11 mouse cellular contexts compared by ENCODE assay signal in genomic region chr10:79920056-79920890, GRCm38 (mm10). TPM values are rescaled to one million over a fixed set of nuclear protein-coding genes. Genes with fewer than 3 reads are reported as not detected.
DNase-seq lines count a peak whose midpoint lies in the region; ATAC-seq lines count a peak whose summit lies in the region.
"Had no signal": no experiment of that assay in that cellular context is flagged by ENCODE, and none has a peak within 500 bp of the region (broad histone marks: within the 10 kb centered on the region; RNA-seq: fewer than 3 reads in every experiment).

No protein-coding gene starts in this region.

- H3K36me3 ChIP-seq in lung, embryonic 16.5 days (ENCODE audit: control insufficient read depth, insufficient read depth, low read length) = no peaks in the 10 kb centered on the region
- H3K36me3 ChIP-seq in limb, embryonic 10.5 days = no peaks in the 10 kb centered on the region

- peak; percentile 62 for DNase-seq in cerebellum, adult 11-12 months
- no peak for DNase-seq in cerebellum, postnatal 14 days
- no peak for DNase-seq in lung, postnatal 4 days
- no peak for DNase-seq in limb, embryonic 10.5 days (ENCODE audit: low spot score)
- DNase-seq in retina, embryonic 14.5 days (ENCODE audit: low spot score) = peak; percentile 50
- DNase-seq in thymus, postnatal 4 days = no peak
- DNase-seq: adrenal gland, postnatal 25 days had no signal

- H3K27ac ChIP-seq in lung, embryonic 16.5 days (ENCODE audit: low read length) = no peak overlapping the region
- no peak overlapping the region for H3K27ac ChIP-seq in limb, embryonic 10.5 days

- 19% methylated on average over 26 of the region's 26 CpGs for WGBS in lung, embryonic 16.5 days
- WGBS in limb, embryonic 10.5 days = 20% methylated on average over 26 of the region's 26 CpGs

- H3K4me1 ChIP-seq in lung, embryonic 16.5 days (replicated peaks; ENCODE audit: control insufficient read depth, insufficient read depth, low read length) = peaks cover 29% of the 10 kb centered on the region
- H3K4me1 ChIP-seq in limb, embryonic 10.5 days = peaks cover 65% of the 10 kb centered on the region

- H3K9me3 ChIP-seq in lung, embryonic 16.5 days (ENCODE audit: control insufficient read depth, low read length) = no peaks in the 10 kb centered on the region
- H3K9me3 ChIP-seq in limb, embryonic 10.5 days (replicated peaks) = no peaks in the 10 kb centered on the region

- H3K27me3 ChIP-seq in lung, embryonic 16.5 days (ENCODE audit: control insufficient read depth, insufficient read depth, low read depth, low read length) = peaks cover 58% of the 10 kb centered on the region
- H3K27me3 ChIP-seq in limb, embryonic 10.5 days (ENCODE audit: low read depth, poor library complexity, severe bottlenecking) = peaks cover 72% of the 10 kb centered on the region

- peak overlapping the region; percentile 35; the same call in 1 of the 2 replicates for H3K4me3 ChIP-seq in lung, embryonic 16.5 days (ENCODE audit: low read length)
- H3K4me3 ChIP-seq in limb, embryonic 10.5 days = peak overlapping the region; percentile 43

- no peak for ATAC-seq in lung, embryonic 16.5 days (ENCODE audit: low read depth)
- no peak for ATAC-seq in monocyte, adult 5-6 weeks (replicated peaks; ENCODE audit: insufficient number of reproducible peaks, low FRiP score, low TSS enrichment, poor library complexity, severe bottlenecking)

- H3K9ac ChIP-seq in lung, embryonic 16.5 days (ENCODE audit: low read length) = no peak overlapping the region

- no peak overlapping the region for H3K4me2 ChIP-seq in lung, embryonic 16.5 days (ENCODE audit: low read depth, low read length)

RNA-seq across cellular contexts. Expression of gene R3hdm4, which starts 0.7 kb away (rescaled TPM):
- polyA plus RNA-seq in lung, embryonic 16.5 days (2015; fragmentation: Nextera tagmentation; extraction: Ambion mirVana) = 151 and 155 TPM in 2 replicates
- 116 and 143 TPM in 2 replicates for polyA plus RNA-seq in limb, embryonic 10.5 days (2016; fragmentation: Nextera tagmentation; extraction: Ambion mirVana)
- 23.4 to 53.8 TPM (median 35.4 TPM) in 3 replicates for total RNA-seq in monocyte, adult 5-6 weeks (2017)

RNA-seq across cellular contexts. Expression of gene Kiss1r, which starts 3.5 kb away (rescaled TPM):
- polyA plus RNA-seq in lung, embryonic 16.5 days (2015; fragmentation: Nextera tagmentation; extraction: Ambion mirVana) = 1.0 and 1.1 TPM in 2 replicates
- 0.31 and 0.49 TPM in 2 replicates for polyA plus RNA-seq in limb, embryonic 10.5 days (2016; fragmentation: Nextera tagmentation; extraction: Ambion mirVana)
- 0.39 TPM in 1 of 3 replicates, not detected in the others for total RNA-seq in monocyte, adult 5-6 weeks (2017)

RNA-seq across cellular contexts. Expression of gene Arid3a, which starts 6.6 kb away (rescaled TPM):
- polyA plus RNA-seq in lung, embryonic 16.5 days (2015; fragmentation: Nextera tagmentation; extraction: Ambion mirVana) = 4.1 and 4.8 TPM in 2 replicates
- 18.2 and 29.4 TPM in 2 replicates for polyA plus RNA-seq in limb, embryonic 10.5 days (2016; fragmentation: Nextera tagmentation; extraction: Ambion mirVana)
- total RNA-seq in monocyte, adult 5-6 weeks (2017) = 35.3 to 38.9 TPM (median 36.8 TPM) in 3 replicates

RNA-seq across cellular contexts. Expression of gene Gm26602, which starts 9.6 kb away (rescaled TPM):
- 12.8 TPM in 1 of 2 replicates, not detected in the other for polyA plus RNA-seq in lung, embryonic 16.5 days (2015; fragmentation: Nextera tagmentation; extraction: Ambion mirVana)
- polyA plus RNA-seq in limb, embryonic 10.5 days (2016; fragmentation: Nextera tagmentation; extraction: Ambion mirVana) = not detected in 2 replicates
- total RNA-seq in monocyte, adult 5-6 weeks (2017) = not detected in 3 replicates
- total RNA-seq: adrenal gland, postnatal 25 days; neutrophil, adult 5-6 weeks had no signal
- polyA plus RNA-seq: large intestine, adult 2 months had no signal

RNA-seq across cellular contexts. Expression of gene Med16, which starts 11.6 kb away (rescaled TPM):
- polyA plus RNA-seq in lung, embryonic 16.5 days (2015; fragmentation: Nextera tagmentation; extraction: Ambion mirVana) = 48.3 and 51.2 TPM in 2 replicates
- 63.6 and 67.1 TPM in 2 replicates for polyA plus RNA-seq in limb, embryonic 10.5 days (2016; fragmentation: Nextera tagmentation; extraction: Ambion mirVana)
- total RNA-seq in monocyte, adult 5-6 weeks (2017) = 13.3 to 16.8 TPM (median 13.3 TPM) in 3 replicates

Comparison
In these comparisons a context has a peak if more than half of its experiments do, and no peak if none do; other contexts are left out.
1. DNase-seq: peak in cerebellum, adult 11-12 months (single experiment) and retina, embryonic 14.5 days (single experiment); none in cerebellum, postnatal 14 days (0 of 2), lung, postnatal 4 days (0 of 2), limb, embryonic 10.5 days (single experiment) and thymus, postnatal 4 days (single experiment).